Mouse (Mus musculus) brain, embryonic 14.5 days (tissue): ENCODE results near the gene Zfp229. TPM values are rescaled to one million over a fixed set of nuclear protein-coding genes. Genes with fewer than 3 reads are reported as not detected.
A peak's percentile ranks its signal among the peaks of the same experiment; 100 is the strongest.
"Not testable (repeated sequence)": the region's sequence is repeated elsewhere in the genome, so short reads cannot be mapped to it uniquely, and the experiment has no call there.

Experiments used
- DNase-seq: peaks from one replicate; pipeline ENCODE4 v3.0.0-alpha.2; 2011; ENCODE audit warnings: low read depth
- CTCF ChIP-seq: fragments of 200-500 bp; IDR thresholded peaks from 2 replicates; pipeline ENCODE4 v1.5.1; 2012; ENCODE audit warnings: inconsistent platforms, mild to moderate bottlenecking, moderate library complexity, borderline replicate concordance; ENCODE audit not compliant: insufficient read depth, insufficient read length; ENCODE audit errors: extremely low read depth
- POLR2A ChIP-seq: fragments of 200-500 bp; IDR thresholded peaks from 2 replicates; pipeline ENCODE4 v1.6.1; 2012; ENCODE audit warnings: mild to moderate bottlenecking, inconsistent platforms, borderline replicate concordance; ENCODE audit not compliant: poor library complexity, insufficient read depth, insufficient read length, severe bottlenecking; ENCODE audit errors: extremely low read depth
- polyA plus RNA-seq: library from polyadenylated mRNA; depleted of rRNA; stranded (reverse); fragments of >200 nt; gene quantifications from 2 replicates; pipeline ENCODE4 v1.2.3, GENCODE M21; 2012; rRNA removed

The Zfp229 gene
- 6.6 and 10.3 TPM in 2 replicates for polyA plus RNA-seq

- not testable (repeated sequence) for DNase-seq
These were observed at the start of gene Zfp229 for GRCm38 (mm10) chr17:21730495-21730894. TSS of gene Zfp229 (plus strand) at chr17:21730795.

DNA sequence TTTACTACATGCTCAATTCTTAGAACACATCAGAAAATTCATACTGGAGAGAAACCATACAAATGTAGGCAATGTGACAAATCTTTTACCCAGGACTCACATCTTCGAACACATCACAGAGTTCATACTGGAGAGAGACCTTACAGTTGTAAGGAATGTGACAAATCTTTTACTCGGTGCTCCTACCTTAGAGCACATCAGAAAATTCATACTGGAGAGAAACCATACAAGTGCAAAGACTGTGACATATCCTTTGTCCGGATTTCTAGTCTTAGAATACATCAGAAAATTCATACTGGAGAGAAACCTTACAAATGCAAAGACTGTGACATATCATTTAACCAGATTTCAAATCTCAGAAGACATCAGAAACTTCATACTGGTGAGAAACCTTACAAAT is 39.0 kb upstream of the Zfp229 start, which contains the start of gene Gm10226:
Gene Gm10226 (plus strand): TSS at position 301 of the 400 bp plus-strand sequence.
- TF ChIP-seq POLR2A (no peak), CTCF (no peak)
- DNase-seq = no peak

GRCm38 (mm10) chr17:21693342-21693741 is 37.3 kb upstream of the Zfp229 start:
- no peak for DNase-seq
- no peak for TF ChIP-seq POLR2A
- TF ChIP-seq CTCF = no peak

DNA sequence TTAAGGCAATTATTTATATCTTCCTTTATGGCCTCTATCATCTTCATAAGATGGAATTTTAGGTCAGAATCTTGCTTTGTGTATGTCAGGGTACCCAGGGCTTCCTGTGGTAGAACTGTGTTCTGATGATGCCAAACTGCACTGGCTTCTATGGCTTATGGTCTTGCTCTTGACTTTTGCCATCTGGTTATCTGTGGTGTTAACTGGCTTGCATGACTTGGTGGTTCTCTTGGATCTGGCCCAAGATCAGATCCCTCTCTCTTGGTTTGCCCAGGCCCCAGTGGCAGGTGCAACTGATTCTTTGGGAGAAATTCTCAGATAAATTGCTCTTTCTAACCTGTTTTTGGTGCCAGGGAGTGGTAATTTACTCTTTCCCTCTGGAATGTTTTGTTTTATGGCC is 34.5 kb upstream of the Zfp229 start:
- no peak for TF ChIP-seq CTCF
- TF ChIP-seq POLR2A = no peak
- DNase-seq = no peak

DNA sequence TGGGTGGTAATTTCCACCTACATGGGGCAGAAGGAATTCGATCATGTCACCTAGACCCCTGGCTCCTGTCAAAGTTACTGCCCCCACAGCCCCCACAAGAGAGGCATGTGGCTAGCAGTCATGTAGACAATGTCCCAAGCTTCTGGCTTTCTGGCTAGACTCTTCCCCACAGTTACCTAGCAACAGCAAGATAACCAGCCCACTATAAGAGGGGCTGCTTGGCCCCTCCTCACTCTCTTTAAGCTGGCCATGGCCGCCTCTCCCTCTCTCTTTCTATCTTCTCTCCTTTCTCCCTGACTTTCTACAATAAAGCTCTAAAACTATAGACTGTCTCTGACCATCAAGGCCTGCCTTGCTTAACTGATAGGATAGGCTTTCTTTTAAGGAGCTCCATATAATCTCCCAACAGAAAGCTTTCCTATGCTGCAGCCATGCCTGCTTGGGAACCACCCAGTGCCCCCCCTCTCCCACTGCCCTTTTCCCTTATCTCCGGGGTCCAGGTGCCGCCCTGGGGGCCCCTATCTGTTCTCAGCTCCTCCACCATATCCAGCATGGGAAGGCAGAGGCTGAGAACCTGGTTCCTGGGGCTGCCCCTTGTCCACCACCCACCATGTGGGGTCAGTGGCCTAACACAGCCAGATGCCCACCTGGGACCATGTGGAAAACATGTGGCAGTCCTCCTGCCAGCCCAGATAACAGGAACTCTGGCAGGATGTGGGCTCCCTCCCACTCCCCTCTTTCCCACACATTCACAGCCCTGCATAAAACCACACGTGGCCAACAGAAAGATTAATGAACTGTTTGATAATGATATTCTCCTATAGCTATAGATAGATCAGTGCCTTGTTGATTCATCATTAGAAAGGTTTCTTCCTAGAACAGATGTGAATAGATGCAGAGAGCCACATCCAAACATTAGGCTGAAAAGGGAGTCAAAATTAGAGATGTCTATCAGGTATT is 28.0 kb upstream of the Zfp229 start:
- no peak for DNase-seq

DNA sequence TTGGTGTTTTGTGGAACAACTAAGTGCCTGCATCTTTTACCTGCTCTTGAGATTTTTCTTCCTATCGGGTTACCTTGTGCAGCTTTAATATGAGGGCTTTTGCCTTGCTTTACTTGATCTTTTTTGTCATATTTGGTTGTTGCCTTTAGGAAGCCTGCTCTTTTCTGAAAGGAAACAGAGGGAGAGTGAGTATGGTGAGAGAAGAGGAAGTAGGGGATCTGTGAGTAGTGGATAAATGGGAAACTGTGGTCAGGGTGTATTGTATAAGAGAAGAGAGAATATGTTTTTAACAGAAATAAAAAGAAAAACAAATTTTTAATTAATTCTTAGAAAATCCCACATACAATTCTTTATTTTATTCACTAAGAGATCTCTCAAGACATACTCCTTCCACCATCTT is 27.2 kb upstream of the Zfp229 start:
- TF ChIP-seq POLR2A (no peak), CTCF (no peak)
- DNase-seq = no peak

More for the DNA sequence above, 28.0 kb upstream of the Zfp229 start:
- no peak for TF ChIP-seq CTCF
- TF ChIP-seq POLR2A = no peak

DNA sequence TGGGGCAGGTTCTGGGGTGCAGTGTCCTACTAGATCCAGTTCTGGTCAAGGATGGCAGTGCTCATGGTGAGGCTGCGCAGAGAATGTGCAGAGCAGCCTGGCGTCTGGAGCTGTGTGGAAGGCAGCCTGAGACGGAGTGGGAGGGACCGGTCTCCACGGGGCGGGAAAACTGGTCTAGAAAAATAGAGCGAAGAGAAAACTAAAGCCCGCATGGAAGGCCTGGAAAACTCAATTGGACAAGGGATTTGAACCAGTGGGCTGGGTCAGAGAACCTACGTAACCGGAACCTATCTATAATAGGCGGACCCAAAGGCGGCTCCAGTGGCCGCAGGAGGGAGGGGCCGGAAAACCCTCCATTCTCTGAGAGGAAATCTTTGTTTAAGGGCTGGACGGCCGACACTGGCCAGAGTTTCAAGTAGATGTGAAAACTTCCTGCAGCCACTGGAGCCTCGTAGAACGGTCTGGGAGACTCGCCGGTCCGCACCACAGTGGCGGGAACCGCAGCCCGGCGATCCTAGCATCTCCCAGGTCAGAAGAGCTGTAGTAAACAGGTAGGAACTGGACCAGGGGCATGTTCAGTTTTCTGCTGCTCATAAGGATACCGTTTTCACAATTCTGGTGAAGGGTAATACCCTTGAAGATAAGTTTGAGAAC is 23.1 kb upstream of the Zfp229 start, which contains the start of gene Zfp760:
Gene Zfp760 (plus strand): TSS at position 399 of the 654 bp plus-strand sequence.
- TF ChIP-seq CTCF (no peak), POLR2A (no peak; the same call in 1 of the 2 replicates)
- DNase-seq = peak; percentile 96

- no peak for TF ChIP-seq CTCF
- no peak for TF ChIP-seq POLR2A
- peak; percentile 5 for DNase-seq
These were observed 22.2 kb upstream of the Zfp229 start for GRCm38 (mm10) chr17:21708401-21708800.

DNA sequence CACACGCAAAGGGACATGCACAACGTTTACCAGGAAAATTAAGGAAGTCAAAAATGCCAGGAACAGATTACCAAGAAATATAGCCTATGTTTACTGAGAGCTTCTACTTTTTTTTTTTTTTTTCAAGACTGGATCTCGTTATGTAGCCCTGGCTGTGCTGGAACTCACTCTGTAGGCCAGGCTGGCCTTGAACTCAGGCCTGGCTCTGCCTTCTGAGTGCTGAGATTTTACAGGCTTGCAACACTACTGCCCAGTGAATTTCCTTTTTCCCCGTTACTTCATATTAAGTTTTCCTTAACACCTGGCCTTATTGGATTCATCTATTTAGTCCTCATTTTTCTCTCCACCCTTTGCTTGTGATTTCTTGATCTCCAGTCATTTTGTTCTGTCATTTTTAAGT is 2.5 kb downstream of the Zfp229 start:
- no peak for DNase-seq
- TF ChIP-seq POLR2A (no peak), CTCF (no peak)

GRCm38 (mm10) chr17:21733529-21734031 is 3.0 kb downstream of the Zfp229 start:
- peak; percentile 95 for DNase-seq
- TF ChIP-seq CTCF = peak; percentile 44; the same call in 1 of the 2 replicates
- TF ChIP-seq POLR2A = no peak

- TF ChIP-seq POLR2A = no peak
- no peak for TF ChIP-seq CTCF
- DNase-seq = peak; percentile 24
These were observed 22.2 kb downstream of the Zfp229 start for GRCm38 (mm10) chr17:21752791-21753190.

DNA sequence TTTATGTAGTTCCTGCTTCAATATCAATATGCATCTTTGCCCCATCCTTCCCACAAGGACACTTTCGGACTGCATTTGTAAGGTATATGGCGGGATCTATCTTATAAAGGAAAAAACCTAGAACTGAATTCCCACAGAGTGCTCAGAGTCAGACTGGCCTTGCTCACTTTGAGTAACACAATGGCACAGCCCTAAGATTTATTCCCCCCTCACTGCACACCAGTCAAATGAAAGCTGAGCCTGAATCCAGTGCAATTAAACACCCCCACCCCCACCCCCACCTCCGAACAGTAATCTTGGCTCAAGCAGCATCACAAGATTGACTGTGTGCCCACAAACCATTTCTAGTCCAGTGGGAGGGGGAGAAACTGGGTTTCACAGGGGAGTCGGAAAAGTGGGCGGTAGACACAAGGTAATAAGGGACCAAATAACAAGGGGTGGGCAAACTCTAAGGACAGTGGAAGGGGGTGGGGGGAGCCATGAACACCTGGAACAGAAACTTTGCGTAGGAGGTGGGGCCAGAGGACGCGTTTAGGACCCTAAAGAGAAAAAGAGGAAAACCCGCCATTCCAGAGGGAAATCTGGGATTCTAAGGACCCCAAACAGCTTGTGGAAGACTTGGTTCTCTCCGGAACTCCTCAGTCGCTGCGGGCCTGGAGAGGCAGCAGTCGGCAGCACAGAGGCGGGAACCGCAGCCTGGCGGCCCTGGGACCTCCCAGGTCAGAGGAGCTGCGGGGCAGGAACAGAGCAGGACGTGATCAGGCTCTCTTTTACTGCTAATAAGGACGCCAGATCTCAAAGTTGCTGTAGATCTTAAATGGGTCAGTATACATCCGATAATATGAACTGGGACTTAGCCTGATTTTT is 23.0 kb downstream of the Zfp229 start:
- peak; percentile 45 for DNase-seq
- TF ChIP-seq POLR2A (no peak), CTCF (no peak)
